Mouse (Mus musculus) embryo, embryonic 11 days (tissue): Measurements from ENCODE around the gene Snx18.

ENCODE experiments used
- DNase-seq: peaks from one replicate; pipeline ENCODE4 v3.0.0-alpha.2; 2015

Snx18 gene

GRCm38 (mm10) chr13:113555226-113555625 lies 63.1 kb downstream of the Snx18 start:
- no peak for DNase-seq

- no peak for DNase-seq
These were observed 64.6 kb downstream of the Snx18 start for GRCm38 (mm10) chr13:113553603-113554230.

DNA sequence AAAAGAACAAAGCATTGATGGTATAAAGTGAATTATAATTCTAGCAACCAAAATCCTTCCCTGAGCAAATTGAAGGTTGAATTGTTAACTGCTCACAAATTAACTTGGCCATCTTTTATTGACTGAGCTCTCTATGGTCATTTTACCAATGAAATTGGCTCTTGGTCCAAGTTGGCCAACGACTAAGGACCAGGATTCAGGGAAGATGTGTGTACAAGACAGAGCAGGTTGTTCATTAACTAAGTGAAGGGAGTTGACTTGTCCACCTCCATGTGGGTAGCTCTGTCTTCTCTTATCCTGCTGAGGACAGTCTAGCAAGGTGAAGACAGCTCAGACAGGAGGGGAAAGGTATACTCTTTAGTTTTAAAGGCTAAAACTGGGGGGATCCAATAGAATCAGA lies 66.0 kb downstream of the Snx18 start:
- no peak for DNase-seq

GRCm38 (mm10) chr13:113550866-113551565 lies 67.3 kb downstream of the Snx18 start:
- DNase-seq: no peak

- no peak for DNase-seq
These were observed 69.3 kb downstream of the Snx18 start for GRCm38 (mm10) chr13:113549021-113549420.

DNA sequence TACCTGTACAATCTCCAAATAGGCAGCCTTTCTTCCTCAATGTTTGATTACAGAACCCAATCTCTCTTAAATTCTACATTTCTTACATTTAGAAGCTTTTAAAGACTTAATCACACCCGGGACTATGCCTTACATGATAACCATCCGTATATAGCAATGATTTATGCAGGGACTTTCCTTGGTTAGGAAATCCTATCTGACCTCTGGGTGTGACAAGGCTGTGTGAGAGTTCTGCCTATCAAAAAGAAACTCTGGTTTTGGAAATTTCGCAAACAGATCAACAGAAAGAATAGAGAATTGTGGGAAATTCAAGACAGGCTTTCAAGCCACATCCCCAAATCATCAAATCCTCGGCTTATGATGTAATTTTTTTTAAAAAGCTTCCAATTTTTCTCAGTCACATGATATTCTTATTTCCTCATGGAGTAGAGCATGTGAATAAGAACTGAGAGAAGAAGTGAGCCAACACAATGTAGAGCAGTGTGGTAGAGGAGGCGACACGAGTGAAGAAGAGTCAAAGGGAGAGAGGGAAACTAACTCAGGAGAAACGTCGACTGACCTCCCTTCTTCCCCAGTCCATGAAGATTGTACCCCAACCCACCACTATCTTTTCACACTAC lies 70.4 kb downstream of the Snx18 start:
- DNase-seq: no peak

- no peak for DNase-seq
These were observed 76.0 kb downstream of the Snx18 start for GRCm38 (mm10) chr13:113542374-113542773.
